Mouse (Mus musculus): ENCODE results near the gene Gnao1.

DNA sequence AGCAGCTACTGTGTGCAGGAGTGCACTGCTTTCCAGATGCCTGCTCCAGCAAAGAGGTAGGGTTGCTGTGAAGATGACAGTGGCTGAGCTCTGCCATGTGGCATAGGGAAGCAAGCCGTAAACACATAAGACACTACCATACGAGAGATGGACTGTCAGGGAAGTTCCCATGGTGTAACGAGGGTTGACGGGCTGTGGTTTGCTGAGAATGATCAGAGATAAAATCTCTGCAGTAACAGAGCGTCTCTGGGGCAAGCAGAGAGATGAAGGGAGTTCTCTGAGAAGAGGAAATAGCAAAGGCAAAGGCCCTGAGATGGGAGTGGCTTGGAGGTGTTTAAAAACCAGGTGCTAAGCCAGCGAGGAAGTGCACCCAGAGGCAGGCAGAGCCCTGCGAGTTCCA, 54.3 kb downstream of the Gnao1 start:
- TF ChIP-seq CTCF (IDR thresholded peaks at IDR 0.05; ENCODE audit: low read depth, low read length) (no peak), POLR2A (IDR thresholded peaks at IDR 0.05; ENCODE audit: extremely low read depth, insufficient read depth, low read length) (no peak)

Measured in liver, adult 2 months (tissue).